Mouse (Mus musculus): Measurements from ENCODE around the gene Vps18. TPM values are rescaled to one million over a fixed set of nuclear protein-coding genes. Genes with fewer than 3 reads are reported as not detected.
A peak's percentile ranks its signal among the peaks of the same experiment; 100 is the strongest.

Vps18 gene
- polyA plus RNA-seq, 1 experiment from 2014 or later = 25.5 TPM

DNA sequence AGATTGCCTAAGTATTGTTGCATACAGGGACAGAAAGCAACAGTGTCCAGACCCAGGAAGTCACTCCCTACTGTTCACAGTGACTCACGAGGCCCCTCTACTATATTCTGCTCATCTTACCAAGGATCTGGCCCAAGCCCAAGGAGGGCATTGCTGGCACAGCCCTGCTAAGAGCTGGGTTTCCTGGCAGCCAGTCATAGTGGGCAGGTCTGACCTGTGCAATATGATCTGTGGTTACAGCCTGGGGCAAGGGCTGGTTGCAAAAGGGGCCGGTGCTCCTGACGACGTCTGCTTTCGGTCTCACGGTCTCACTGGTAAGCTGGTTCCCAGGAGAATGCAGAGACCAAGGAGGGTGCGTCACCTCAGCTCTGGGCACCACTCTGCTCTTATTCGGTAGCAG is 25.6 kb upstream of the Vps18 start:
- Histone ChIP-seq H3K36me3 (replicated peaks) (no peaks in the 10 kb centered on the region), H3K4me1 (0 out of 2 replicates have a peak, but pooled peaks cover 4% of the 10 kb centered on the region), H3K9me3 (no peaks in the 10 kb centered on the region), H3K9ac (no peak overlapping the region), H3K4me2 (no peak overlapping the region), H3K27ac (no peak overlapping the region), H3K4me3 (replicated peaks) (no peak overlapping the region), H3K27me3 (peaks cover 13% of the 10 kb centered on the region; the same call in 1 of the 2 replicates)
- ATAC-seq (ENCODE audit: low FRiP score) = no peak
- WGBS = 46% methylated on average over 8 of the region's 8 CpGs

DNA sequence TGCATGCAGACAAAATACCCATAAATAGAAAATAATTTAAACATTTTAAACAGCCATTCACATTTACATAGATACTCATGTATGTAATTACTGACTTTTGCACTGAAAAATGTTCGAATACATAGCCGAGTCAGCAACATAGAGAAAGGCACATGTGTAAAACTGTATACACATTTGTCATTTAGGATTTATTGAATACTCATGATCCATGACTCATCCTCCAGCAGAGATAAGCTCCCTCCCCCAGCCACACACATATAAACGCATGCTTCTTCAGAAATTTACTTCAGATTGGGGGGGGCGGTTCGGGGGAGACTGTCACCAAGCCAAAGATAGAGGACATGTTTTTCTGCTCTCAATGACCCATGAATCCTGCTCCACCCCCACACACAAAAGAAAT is 24.7 kb upstream of the Vps18 start:
- ATAC-seq (ENCODE audit: low FRiP score) = no peak
- WGBS = 85% methylated on average over 5 of the region's 5 CpGs
- H3K4me3 ChIP-seq (replicated peaks) = no peak overlapping the region
- no peak overlapping the region for H3K27ac ChIP-seq
- H3K9me3 ChIP-seq = no peaks in the 10 kb centered on the region
- H3K27me3 ChIP-seq = peaks cover 21% of the 10 kb centered on the region
- H3K9ac ChIP-seq = no peak overlapping the region
- H3K4me1 ChIP-seq = 0 out of 2 replicates have a peak, but pooled peaks cover 4% of the 10 kb centered on the region
- no peaks in the 10 kb centered on the region for H3K36me3 ChIP-seq (replicated peaks)
- H3K4me2 ChIP-seq = no peak overlapping the region

- H3K4me2 ChIP-seq = peak overlapping the region; percentile 92
- H3K4me1 ChIP-seq = peaks cover 5% of the 10 kb centered on the region; the same call in 1 of the 2 replicates
- peak overlapping the region; percentile 73 for H3K9ac ChIP-seq
- peak; percentile 15; the same call in 1 of the 2 replicates for ATAC-seq (ENCODE audit: low FRiP score)
- peaks cover 34% of the 10 kb centered on the region for H3K27me3 ChIP-seq
- peak overlapping the region; percentile 64 for H3K4me3 ChIP-seq (replicated peaks)
- H3K9me3 ChIP-seq = no peaks in the 10 kb centered on the region
- no peak overlapping the region for H3K27ac ChIP-seq
- H3K36me3 ChIP-seq (replicated peaks) = no peaks in the 10 kb centered on the region
- 41% methylated on average over 9 of the region's 9 CpGs for WGBS
Observed at GRCm38 (mm10) chr2:119270286-119270642, 18.3 kb upstream of the Vps18 start.

GRCm38 (mm10) chr2:119270643-119271331 is 17.8 kb upstream of the Vps18 start, which contains the start of gene Rhov:
Gene Rhov (minus strand): TSS chr2:119271272.
- peak; percentile 91 for ATAC-seq (ENCODE audit: low FRiP score)
- Histone ChIP-seq H3K4me3 (replicated peaks) (peak within 1 kb of the TSS; percentile 64), H3K27me3 (peaks cover 34% of the 10 kb centered on the region), H3K9ac (peak within 1 kb of the TSS; percentile 73), H3K27ac (no peak within 1 kb of the TSS), H3K9me3 (no peaks in the 10 kb centered on the region), H3K4me2 (peak within 1 kb of the TSS; percentile 92), H3K36me3 (replicated peaks) (no peaks in the 10 kb centered on the region), H3K4me1 (peaks cover 5% of the 10 kb centered on the region; the same call in 1 of the 2 replicates)
- under 1% methylated on average over 49 of the region's 49 CpGs for WGBS

GRCm38 (mm10) chr2:119274126-119274525 is 14.4 kb upstream of the Vps18 start:
- Histone ChIP-seq H3K9me3 (no peaks in the 10 kb centered on the region), H3K4me3 (replicated peaks) (no peak overlapping the region), H3K4me1 (peaks cover 5% of the 10 kb centered on the region; the same call in 1 of the 2 replicates), H3K27ac (no peak overlapping the region), H3K4me2 (no peak overlapping the region), H3K27me3 (peaks cover 22% of the 10 kb centered on the region), H3K36me3 (replicated peaks) (no peaks in the 10 kb centered on the region), H3K9ac (no peak overlapping the region)
- ATAC-seq (ENCODE audit: low FRiP score) = no peak
- 80% methylated on average over 1 of the region's 1 CpGs for WGBS

DNA sequence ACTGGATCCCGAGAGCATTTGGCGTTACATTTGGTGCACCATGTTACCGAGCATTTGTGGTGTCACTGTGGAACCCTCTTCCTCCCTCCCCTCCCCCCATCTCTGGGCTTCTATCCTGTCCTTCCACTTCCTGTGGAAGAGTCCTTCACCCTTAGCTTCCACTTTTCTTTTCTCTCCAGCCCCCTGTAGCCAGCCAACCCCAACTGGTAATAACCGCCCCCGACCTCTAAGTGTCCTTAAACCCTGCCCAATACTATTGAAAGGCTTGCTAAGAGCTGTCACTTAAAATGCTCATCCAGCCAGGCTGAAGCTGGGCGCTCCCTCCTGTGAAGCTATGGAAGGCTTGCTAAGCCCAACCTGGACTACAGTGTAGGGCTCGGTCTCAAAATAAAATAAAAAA is 11.6 kb upstream of the Vps18 start:
- no peak overlapping the region for H3K27ac ChIP-seq
- H3K27me3 ChIP-seq = peaks cover under 1% of the 10 kb centered on the region; the same call in 1 of the 2 replicates
- no peaks in the 10 kb centered on the region for H3K4me1 ChIP-seq
- H3K4me3 ChIP-seq (replicated peaks) = no peak overlapping the region
- no peak for ATAC-seq (ENCODE audit: low FRiP score)
- H3K36me3 ChIP-seq (replicated peaks) = no peaks in the 10 kb centered on the region
- no peak overlapping the region for H3K9ac ChIP-seq
- WGBS = 82% methylated on average over 7 of the region's 7 CpGs
- no peaks in the 10 kb centered on the region for H3K9me3 ChIP-seq
- H3K4me2 ChIP-seq = no peak overlapping the region

DNA sequence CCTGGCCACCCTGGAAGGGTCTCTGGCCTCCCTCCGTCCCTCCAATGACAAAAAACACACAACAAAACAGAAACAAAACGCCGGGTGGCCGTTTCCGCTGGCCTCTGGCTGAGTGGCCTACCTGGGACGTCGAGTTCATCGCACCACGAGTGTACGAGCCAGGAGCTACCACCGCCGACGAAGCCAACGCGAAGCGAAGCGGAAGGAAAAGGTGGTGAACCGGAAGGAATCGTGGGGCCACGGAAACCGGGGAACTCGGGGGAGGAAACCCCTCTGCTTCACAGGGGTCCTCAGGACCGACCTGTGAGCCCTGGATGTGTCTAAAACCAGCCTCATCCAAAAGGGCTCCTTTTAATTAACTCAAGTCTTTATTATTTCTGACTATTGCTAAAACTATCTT is 10.7 kb upstream of the Vps18 start:
- Histone ChIP-seq H3K4me3 (replicated peaks) (no peak overlapping the region), H3K27me3 (no peaks in the 10 kb centered on the region; the same call in 1 of the 2 replicates), H3K9ac (no peak overlapping the region), H3K4me1 (no peaks in the 10 kb centered on the region), H3K9me3 (no peaks in the 10 kb centered on the region), H3K27ac (no peak overlapping the region), H3K4me2 (no peak overlapping the region), H3K36me3 (replicated peaks) (no peaks in the 10 kb centered on the region)
- 88% methylated on average over 23 of the region's 23 CpGs for WGBS
- no peak for ATAC-seq (ENCODE audit: low FRiP score)

GRCm38 (mm10) chr2:119281899-119282565 is 6.5 kb upstream of the Vps18 start:
- Histone ChIP-seq H3K4me2 (no peak overlapping the region), H3K36me3 (replicated peaks) (no peaks in the 10 kb centered on the region), H3K9ac (no peak overlapping the region), H3K9me3 (no peaks in the 10 kb centered on the region), H3K4me3 (replicated peaks) (no peak overlapping the region), H3K27me3 (no peaks in the 10 kb centered on the region; the same call in 1 of the 2 replicates), H3K4me1 (no peaks in the 10 kb centered on the region), H3K27ac (no peak overlapping the region)
- ATAC-seq (ENCODE audit: low FRiP score) = no peak
- 91% methylated on average over 7 of the region's 7 CpGs for WGBS

DNA sequence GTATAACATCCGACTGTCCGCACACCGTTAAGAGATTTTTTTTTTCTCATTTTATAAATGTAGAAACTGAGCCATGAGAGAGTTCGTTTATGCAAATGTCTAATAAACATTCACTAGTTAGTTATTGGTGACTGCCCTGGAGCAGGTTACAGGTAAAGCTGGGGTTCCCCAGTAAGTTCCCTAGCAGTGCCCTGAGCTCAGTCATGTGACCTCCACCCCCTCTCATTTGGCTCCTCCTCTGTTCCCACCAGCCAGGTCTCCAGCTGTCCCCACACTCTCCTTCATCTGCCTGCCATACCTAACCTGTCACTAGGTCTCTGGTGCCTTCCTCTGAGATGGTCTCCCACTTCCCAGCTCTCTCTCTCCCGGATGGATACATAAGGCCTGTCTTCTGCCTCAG is 1.2 kb upstream of the Vps18 start:
- Histone ChIP-seq H3K9ac (no peak overlapping the region), H3K9me3 (no peaks in the 10 kb centered on the region), H3K27me3 (peaks cover 5% of the 10 kb centered on the region; the same call in 1 of the 2 replicates), H3K36me3 (replicated peaks) (peaks cover 13% of the 10 kb centered on the region), H3K27ac (no peak overlapping the region), H3K4me1 (peaks cover 20% of the 10 kb centered on the region), H3K4me2 (no peak overlapping the region; the same call in 1 of the 2 replicates), H3K4me3 (replicated peaks) (no peak overlapping the region)
- WGBS = 88% methylated on average over 5 of the region's 5 CpGs
- ATAC-seq (ENCODE audit: low FRiP score) = no peak

- Histone ChIP-seq H3K4me3 (replicated peaks) (peak overlapping the region; percentile 68), H3K36me3 (replicated peaks) (peaks cover 29% of the 10 kb centered on the region), H3K27me3 (peaks cover 5% of the 10 kb centered on the region; the same call in 1 of the 2 replicates), H3K4me1 (peaks cover 20% of the 10 kb centered on the region), H3K4me2 (peak overlapping the region; percentile 93), H3K9me3 (no peaks in the 10 kb centered on the region), H3K9ac (peak overlapping the region; percentile 79), H3K27ac (peak overlapping the region; percentile 25; the same call in 1 of the 2 replicates)
- peak; percentile 19; the same call in 1 of the 2 replicates for ATAC-seq (ENCODE audit: low FRiP score)
- WGBS = 4% methylated on average over 11 of the region's 11 CpGs
Observed at GRCm38 (mm10) chr2:119289014-119289416, 475 bp downstream of the Vps18 start.

- Histone ChIP-seq H3K36me3 (replicated peaks) (peaks cover 54% of the 10 kb centered on the region), H3K4me1 (peaks cover 20% of the 10 kb centered on the region), H3K27ac (no peak overlapping the region), H3K4me2 (no peak overlapping the region), H3K9me3 (no peaks in the 10 kb centered on the region), H3K9ac (no peak overlapping the region), H3K27me3 (peaks cover 5% of the 10 kb centered on the region; the same call in 1 of the 2 replicates), H3K4me3 (replicated peaks) (no peak overlapping the region)
- 91% methylated on average over 5 of the region's 5 CpGs for WGBS
- no peak for ATAC-seq (ENCODE audit: low FRiP score)
Observed at GRCm38 (mm10) chr2:119292281-119292680, 3.7 kb downstream of the Vps18 start.

DNA sequence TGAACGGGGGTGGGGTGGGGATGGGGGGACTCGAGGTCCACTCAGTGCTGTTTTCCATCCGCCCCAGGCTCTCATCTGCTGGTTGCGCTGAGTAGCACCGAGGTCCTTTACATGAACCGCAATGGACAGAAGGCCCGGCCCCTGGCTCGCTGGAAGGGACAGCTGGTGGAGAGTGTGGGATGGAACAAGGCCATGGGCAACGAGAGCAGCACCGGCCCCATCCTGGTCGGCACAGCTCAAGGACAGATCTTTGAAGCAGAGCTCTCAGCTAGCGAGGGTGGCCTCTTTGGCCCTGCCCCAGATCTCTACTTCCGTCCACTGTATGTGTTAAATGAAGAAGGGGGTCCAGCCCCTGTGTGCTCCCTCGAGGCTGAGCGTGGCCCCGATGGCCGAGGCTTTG is 4.3 kb downstream of the Vps18 start:
- Histone ChIP-seq H3K9ac (no peak overlapping the region), H3K9me3 (no peaks in the 10 kb centered on the region), H3K4me2 (no peak overlapping the region), H3K27me3 (no peaks in the 10 kb centered on the region), H3K4me1 (peaks cover 19% of the 10 kb centered on the region), H3K27ac (no peak overlapping the region), H3K36me3 (replicated peaks) (peaks cover 60% of the 10 kb centered on the region), H3K4me3 (replicated peaks) (no peak overlapping the region)
- 96% methylated on average over 17 of the region's 17 CpGs for WGBS
- no peak for ATAC-seq (ENCODE audit: low FRiP score)

Data from forebrain, embryonic 12.5 days (tissue).